Mouse (Mus musculus) heart, embryonic 10.5 days (tissue): Measurements from ENCODE around the gene Wfikkn1. TPM values are rescaled to one million over a fixed set of nuclear protein-coding genes. Genes with fewer than 3 reads are reported as not detected.

Experiments used
- DNase-seq: peaks from one replicate; pipeline ENCODE4 v3.0.0-alpha.2; 2017; ENCODE audit warnings: low spot score
- H3K27ac ChIP-seq: fragments of 300-500 bp; sonication (generic); 2 replicates; pipeline ENCODE4 v1.5.1; 2016; ENCODE audit warnings: mild to moderate bottlenecking
- H3K27me3 ChIP-seq: fragments of 300-500 bp; sonication (generic); 2 replicates; pipeline ENCODE4 v1.6.1; 2016; ENCODE audit warnings: mild to moderate bottlenecking; ENCODE audit not compliant: poor library complexity, insufficient read depth, severe bottlenecking
- H3K36me3 ChIP-seq: fragments of 300-500 bp; sonication (generic); 2 replicates; pipeline ENCODE4 v1.6.1; 2016; ENCODE audit warnings: mild to moderate bottlenecking, moderate library complexity
- H3K4me1 ChIP-seq: fragments of 300-500 bp; sonication (generic); 2 replicates; pipeline ENCODE4 v1.6.1; 2016; ENCODE audit warnings: mild to moderate bottlenecking
- H3K4me3 ChIP-seq: fragments of 300-500 bp; sonication (generic); 2 replicates; pipeline ENCODE4 v1.5.1; 2016; ENCODE audit warnings: mild to moderate bottlenecking, moderate library complexity
- H3K9me3 ChIP-seq: fragments of 300-500 bp; sonication (generic); 2 replicates; pipeline ENCODE4 v1.6.1; 2016; ENCODE audit warnings: mild to moderate bottlenecking, moderate library complexity
- WGBS: fragments of 180-500 bp; shearing (Covaris S2); methylation state at CpG from one replicate; pipeline ENCODE4 v1.1.7; 2016; 5-methylcytosine and 5-hydroxymethylcytosine counted together
- microRNA-seq: library from miRNA; unstranded; fragments of <30 nt; microRNA quantifications from one replicate; pipeline ENCODE4, GENCODE M21; 2017
- polyA plus RNA-seq: library from polyadenylated mRNA; unstranded; fragments of >200 nt; fragmentation: Nextera tagmentation; extraction: Ambion mirVana; gene quantifications from 2 replicates; pipeline ENCODE4 v1.2.1, GENCODE M21; 2016

The Wfikkn1 gene
- polyA plus RNA-seq, 1 experiment from 2014 or later: 3.8 TPM

- DNase-seq: peak; percentile 94
- H3K9me3 ChIP-seq: no peaks in the 10 kb centered on the region
- under 1% methylated on average over 32 of the region's 32 CpGs for WGBS
- peaks cover 84% of the 10 kb centered on the region for H3K4me1 ChIP-seq
- peak within 1 kb of the TSS; percentile 93 for H3K27ac ChIP-seq
- peaks cover 55% of the 10 kb centered on the region for H3K36me3 ChIP-seq
- H3K27me3 ChIP-seq: no peaks in the 10 kb centered on the region
- peak within 1 kb of the TSS; percentile 86 for H3K4me3 ChIP-seq
Observed at GRCm38 (mm10) chr17:25828712-25829557, 51.7 kb downstream of the Wfikkn1 start, which contains the start of gene Jmjd8. Jmjd8 (plus strand) TSS chr17:25828867.

- 85% methylated on average over 8 of the region's 8 CpGs for WGBS
- peak overlapping the region; percentile 93 for H3K27ac ChIP-seq
- no peak for DNase-seq
- H3K4me3 ChIP-seq: peak overlapping the region; percentile 86
- H3K36me3 ChIP-seq: peaks cover 55% of the 10 kb centered on the region
- no peaks in the 10 kb centered on the region for H3K27me3 ChIP-seq
- H3K4me1 ChIP-seq: peaks cover 82% of the 10 kb centered on the region
- H3K9me3 ChIP-seq: no peaks in the 10 kb centered on the region
Observed at GRCm38 (mm10) chr17:25828223-25828594, 52.4 kb downstream of the Wfikkn1 start.

Small RNA genes lying within 50 kb of the gene (microRNA-seq; reads per million reads assigned to microRNA genes)
- 0.76 reads per million for gene Mir3082

Other genes with a start within 250 kb of the Wfikkn1 start
- gene Gng13, start 163.7 kb downstream of the Wfikkn1 start, polyA plus RNA-seq: 2.2 and 4.6 TPM in 2 replicates
- 34.5 and 46.4 TPM in 2 replicates for gene Chtf18, start 153.4 kb downstream of the Wfikkn1 start, polyA plus RNA-seq
- gene Rpusd1, start 153.2 kb downstream of the Wfikkn1 start, polyA plus RNA-seq: 18.1 and 19.8 TPM in 2 replicates
- not detected in 2 replicates for gene Mslnl, start 144.8 kb downstream of the Wfikkn1 start, polyA plus RNA-seq
- 0.98 and 2.8 TPM in 2 replicates for gene Msln, start 126.5 kb downstream of the Wfikkn1 start, polyA plus RNA-seq
- gene Narfl, start 107.1 kb downstream of the Wfikkn1 start, polyA plus RNA-seq: 33.5 and 36.0 TPM in 2 replicates
- 58.0 and 63.8 TPM in 2 replicates for gene Haghl, start 95.2 kb downstream of the Wfikkn1 start, polyA plus RNA-seq
- 0.18 and 0.37 TPM in 2 replicates for gene Ccdc78, start 94.3 kb downstream of the Wfikkn1 start, polyA plus RNA-seq
- gene Fam173a, start 88.0 kb downstream of the Wfikkn1 start, polyA plus RNA-seq: 74.5 and 74.9 TPM in 2 replicates
- 0.99 TPM in 1 of 2 replicates, not detected in the other for gene AC134908.4, start 85.2 kb downstream of the Wfikkn1 start, polyA plus RNA-seq
- gene Metrn, start 83.7 kb downstream of the Wfikkn1 start, polyA plus RNA-seq: 44.3 and 48.0 TPM in 2 replicates
- 0.62 and 1.2 TPM in 2 replicates for gene Fbxl16, start 71.8 kb downstream of the Wfikkn1 start, polyA plus RNA-seq
- 21.6 and 23.0 TPM in 2 replicates for gene Wdr24, start 57.2 kb downstream of the Wfikkn1 start, polyA plus RNA-seq
- 45.8 and 50.7 TPM in 2 replicates for gene Jmjd8, start 52.0 kb downstream of the Wfikkn1 start, polyA plus RNA-seq
- 343 and 404 TPM in 2 replicates for gene Stub1, start 47.5 kb downstream of the Wfikkn1 start, polyA plus RNA-seq
- gene Rhbdl1, start 43.6 kb downstream of the Wfikkn1 start, polyA plus RNA-seq: 2.3 and 4.0 TPM in 2 replicates
- gene Gm20683, start 39.1 kb downstream of the Wfikkn1 start, polyA plus RNA-seq: 2.1 and 3.0 TPM in 2 replicates
- gene Rhot2, start 36.0 kb downstream of the Wfikkn1 start, polyA plus RNA-seq: 29.0 and 29.8 TPM in 2 replicates
- gene Wdr90, start 19.4 kb downstream of the Wfikkn1 start, polyA plus RNA-seq: 22.4 and 31.7 TPM in 2 replicates
- gene Mcrip2, start 12.1 kb downstream of the Wfikkn1 start, polyA plus RNA-seq: 133 and 201 TPM in 2 replicates
- gene Mettl26, start 5.8 kb downstream of the Wfikkn1 start, polyA plus RNA-seq: 46.7 and 55.4 TPM in 2 replicates
- gene Rab40c, start 38.9 kb upstream of the Wfikkn1 start, polyA plus RNA-seq: 22.2 and 24.4 TPM in 2 replicates
- 71.8 and 90.0 TPM in 2 replicates for gene Pigq, start 64.1 kb upstream of the Wfikkn1 start, polyA plus RNA-seq
- 0.15 and 0.85 TPM in 2 replicates for gene Nhlrc4, start 64.1 kb upstream of the Wfikkn1 start, polyA plus RNA-seq
- gene A930017K11Rik, start 71.7 kb upstream of the Wfikkn1 start, polyA plus RNA-seq: 0.20 and 0.55 TPM in 2 replicates
- 20.1 and 21.4 TPM in 2 replicates for gene Capn15, start 104.9 kb upstream of the Wfikkn1 start, polyA plus RNA-seq
- 12.3 and 16.6 TPM in 2 replicates for gene Rab11fip3, start 188.7 kb upstream of the Wfikkn1 start, polyA plus RNA-seq
- gene Decr2, start 209.5 kb upstream of the Wfikkn1 start, polyA plus RNA-seq: 32.8 and 39.6 TPM in 2 replicates
- gene Nme4, start 214.7 kb upstream of the Wfikkn1 start, polyA plus RNA-seq: 115 and 137 TPM in 2 replicates
- 0.71 and 1.2 TPM in 2 replicates for gene Tmem8, start 232.4 kb upstream of the Wfikkn1 start, polyA plus RNA-seq
- gene Mrpl28, start 242.6 kb upstream of the Wfikkn1 start, polyA plus RNA-seq: 273 and 284 TPM in 2 replicates